Mouse (Mus musculus) neural tube, embryonic 14.5 days (tissue): Measurements from ENCODE around the gene Tmem269. TPM values are rescaled to one million over a fixed set of nuclear protein-coding genes. Genes with fewer than 3 reads are reported as not detected.

Experiments
- ATAC-seq: fragments of 200-750 bp; cut with Nextera tagmentation; 2 replicates; pipeline ENCODE4 v1.8.0; 2017; ENCODE audit warnings: low read depth, mild to moderate bottlenecking, moderate TSS enrichment, moderate library complexity
- H3K27ac ChIP-seq: fragments of 300-500 bp; sonication (generic); 2 replicates; pipeline ENCODE4 v1.5.1; 2014; ENCODE audit warnings: low read depth, mild to moderate bottlenecking, control low read depth, low read length, moderate library complexity, mixed read lengths
- H3K27me3 ChIP-seq: fragments of 300-500 bp; sonication (generic); 2 replicates; pipeline ENCODE4 v1.6.1; 2014; ENCODE audit warnings: low read length; ENCODE audit not compliant: control insufficient read depth, insufficient read depth
- H3K36me3 ChIP-seq: fragments of 300-500 bp; sonication (generic); 2 replicates; pipeline ENCODE4 v1.6.1; 2014; ENCODE audit warnings: low read length, mixed read lengths; ENCODE audit not compliant: control insufficient read depth, insufficient read depth
- H3K4me1 ChIP-seq: fragments of 300-500 bp; sonication (generic); 2 replicates; pipeline ENCODE4 v1.6.1; 2014; ENCODE audit warnings: low read length; ENCODE audit not compliant: control insufficient read depth, insufficient read depth
- H3K4me2 ChIP-seq: fragments of 300-500 bp; sonication (generic); 2 replicates; pipeline ENCODE4 v1.6.1; 2014; ENCODE audit warnings: mild to moderate bottlenecking, low read depth, low read length, control low read depth
- H3K4me3 ChIP-seq: fragments of 300-500 bp; sonication (generic); 2 replicates; pipeline ENCODE4 v1.5.1; 2014; ENCODE audit warnings: low read depth, low read length, control low read depth, mixed read lengths
- H3K9ac ChIP-seq: fragments of 300-500 bp; sonication (generic); replicated peaks from 2 replicates; pipeline ENCODE4 v1.6.1; 2014; ENCODE audit warnings: low read depth, mild to moderate bottlenecking, control low read depth, low read length, mixed read lengths
- H3K9me3 ChIP-seq: fragments of 300-500 bp; sonication (generic); 2 replicates; pipeline ENCODE4 v1.6.1; 2016; ENCODE audit warnings: low read length; ENCODE audit not compliant: control insufficient read depth
- WGBS: fragments of 180-500 bp; shearing (Covaris S2); extraction: QIAGEN DNeasy Blood & Tissue Kit; methylation state at CpG from one replicate; pipeline ENCODE4 v1.1.7; 2014; 5-methylcytosine and 5-hydroxymethylcytosine counted together
- polyA plus RNA-seq: library from polyadenylated mRNA; unstranded; fragments of >200 nt; fragmentation: Nextera tagmentation; extraction: Ambion mirVana; gene quantifications from 2 replicates; pipeline ENCODE4 v1.2.1, GENCODE M21; 2014

Gene Tmem269
- polyA plus RNA-seq, 1 experiment from 2014 or later, result 0.78 TPM

- Histone ChIP-seq H3K4me1 (peaks cover 4% of the 10 kb centered on the region; the same call in 1 of the 2 replicates), H3K4me2 (no peak overlapping the region), H3K9me3 (no peaks in the 10 kb centered on the region), H3K4me3 (no peak overlapping the region), H3K9ac (no peak overlapping the region), H3K27me3 (no peaks in the 10 kb centered on the region), H3K36me3 (no peaks in the 10 kb centered on the region), H3K27ac (no peak overlapping the region)
- WGBS, result 72% methylated on average over 3 of the region's 3 CpGs
- no peak for ATAC-seq
Observed at GRCm38 (mm10) chr4:119191273-119191672, 26.7 kb downstream of the Tmem269 start.

GRCm38 (mm10) chr4:119190618-119191017 lies 27.4 kb downstream of the Tmem269 start:
- H3K27ac ChIP-seq, result no peak overlapping the region
- H3K4me3 ChIP-seq, result no peak overlapping the region
- 87% methylated on average over 8 of the region's 8 CpGs for WGBS
- H3K9ac ChIP-seq, result no peak overlapping the region
- no peaks in the 10 kb centered on the region for H3K27me3 ChIP-seq
- no peaks in the 10 kb centered on the region for H3K9me3 ChIP-seq
- no peak overlapping the region for H3K4me2 ChIP-seq
- no peak for ATAC-seq
- H3K4me1 ChIP-seq, result no peaks in the 10 kb centered on the region
- no peaks in the 10 kb centered on the region for H3K36me3 ChIP-seq

GRCm38 (mm10) chr4:119189864-119190263 lies 28.2 kb downstream of the Tmem269 start, which contains the start of gene Ermap:
Ermap (minus strand) TSS chr4:119190011.
- no peak within 1 kb of the TSS for H3K27ac ChIP-seq
- H3K27me3 ChIP-seq, result no peaks in the 10 kb centered on the region
- 59% methylated on average over 6 of the region's 6 CpGs for WGBS
- H3K4me2 ChIP-seq, result no peak within 1 kb of the TSS
- no peaks in the 10 kb centered on the region for H3K9me3 ChIP-seq
- no peak for ATAC-seq
- no peaks in the 10 kb centered on the region for H3K36me3 ChIP-seq
- no peaks in the 10 kb centered on the region for H3K4me1 ChIP-seq
- H3K9ac ChIP-seq, result no peak within 1 kb of the TSS
- H3K4me3 ChIP-seq, result no peak within 1 kb of the TSS

- WGBS, result 49% methylated on average over 6 of the region's 6 CpGs
- no peaks in the 10 kb centered on the region for H3K36me3 ChIP-seq
- H3K9me3 ChIP-seq, result no peaks in the 10 kb centered on the region
- H3K9ac ChIP-seq, result no peak overlapping the region
- ATAC-seq, result no peak
- H3K27ac ChIP-seq, result no peak overlapping the region
- no peak overlapping the region for H3K4me3 ChIP-seq
- no peaks in the 10 kb centered on the region for H3K4me1 ChIP-seq
- no peak overlapping the region for H3K4me2 ChIP-seq
- no peaks in the 10 kb centered on the region for H3K27me3 ChIP-seq
Observed at GRCm38 (mm10) chr4:119189392-119189791, 28.6 kb downstream of the Tmem269 start.

- no peak overlapping the region for H3K4me2 ChIP-seq
- H3K27ac ChIP-seq, result no peak overlapping the region
- H3K4me1 ChIP-seq, result no peaks in the 10 kb centered on the region
- H3K4me3 ChIP-seq, result no peak overlapping the region
- 64% methylated on average over 11 of the region's 11 CpGs for WGBS
- H3K27me3 ChIP-seq, result no peaks in the 10 kb centered on the region
- H3K9me3 ChIP-seq, result no peaks in the 10 kb centered on the region
- no peaks in the 10 kb centered on the region for H3K36me3 ChIP-seq
- no peak overlapping the region for H3K9ac ChIP-seq
- ATAC-seq, result no peak
Observed at GRCm38 (mm10) chr4:119188060-119188785, 29.8 kb downstream of the Tmem269 start.

- no peaks in the 10 kb centered on the region for H3K9me3 ChIP-seq
- H3K9ac ChIP-seq, result no peak overlapping the region
- no peak overlapping the region for H3K4me3 ChIP-seq
- H3K36me3 ChIP-seq, result no peaks in the 10 kb centered on the region
- no peaks in the 10 kb centered on the region for H3K4me1 ChIP-seq
- no peaks in the 10 kb centered on the region for H3K27me3 ChIP-seq
- WGBS, result 87% methylated on average over 4 of the region's 4 CpGs
- ATAC-seq, result no peak
- no peak overlapping the region for H3K27ac ChIP-seq
- H3K4me2 ChIP-seq, result no peak overlapping the region
Observed at GRCm38 (mm10) chr4:119185771-119186170, 32.2 kb downstream of the Tmem269 start.

- Histone ChIP-seq H3K4me3 (no peak overlapping the region), H3K27me3 (no peaks in the 10 kb centered on the region), H3K27ac (no peak overlapping the region), H3K36me3 (no peaks in the 10 kb centered on the region), H3K9ac (no peak overlapping the region), H3K4me1 (no peaks in the 10 kb centered on the region), H3K4me2 (no peak overlapping the region), H3K9me3 (no peaks in the 10 kb centered on the region)
- 59% methylated on average over 1 of the region's 1 CpGs for WGBS
- no peak for ATAC-seq
Observed at GRCm38 (mm10) chr4:119183525-119183924, 34.5 kb downstream of the Tmem269 start.

GRCm38 (mm10) chr4:119181456-119181855 lies 36.6 kb downstream of the Tmem269 start:
- no peaks in the 10 kb centered on the region for H3K9me3 ChIP-seq
- H3K4me2 ChIP-seq, result no peak overlapping the region
- H3K36me3 ChIP-seq, result no peaks in the 10 kb centered on the region
- no peak overlapping the region for H3K9ac ChIP-seq
- ATAC-seq, result no peak
- no peak overlapping the region for H3K27ac ChIP-seq
- 91% methylated on average over 8 of the region's 9 CpGs for WGBS
- H3K27me3 ChIP-seq, result no peaks in the 10 kb centered on the region
- no peaks in the 10 kb centered on the region for H3K4me1 ChIP-seq
- no peak overlapping the region for H3K4me3 ChIP-seq

GRCm38 (mm10) chr4:119180133-119180707 lies 37.8 kb downstream of the Tmem269 start:
- Histone ChIP-seq H3K27ac (no peak overlapping the region), H3K4me1 (no peaks in the 10 kb centered on the region), H3K9me3 (no peaks in the 10 kb centered on the region), H3K27me3 (no peaks in the 10 kb centered on the region), H3K4me3 (no peak overlapping the region), H3K36me3 (no peaks in the 10 kb centered on the region), H3K9ac (no peak overlapping the region), H3K4me2 (no peak overlapping the region)
- WGBS, result 54% methylated on average over 4 of the region's 4 CpGs
- ATAC-seq, result no peak
